Mouse (Mus musculus) bone marrow macrophage, adult 2 months (primary cell): ENCODE measurements around the gene Ccdc187.

ENCODE experiments used
- CTCF ChIP-seq: IDR thresholded peaks from 2 replicates; pipeline ENCODE4 v1.5.1; 2012; ENCODE audit warnings: low read depth, mild to moderate bottlenecking, low read length, moderate library complexity
- POLR2A ChIP-seq: IDR thresholded peaks from 2 replicates; pipeline ENCODE4 v1.6.1; 2012; ENCODE audit warnings: mild to moderate bottlenecking, low read depth, low read length, borderline replicate concordance

DNA sequence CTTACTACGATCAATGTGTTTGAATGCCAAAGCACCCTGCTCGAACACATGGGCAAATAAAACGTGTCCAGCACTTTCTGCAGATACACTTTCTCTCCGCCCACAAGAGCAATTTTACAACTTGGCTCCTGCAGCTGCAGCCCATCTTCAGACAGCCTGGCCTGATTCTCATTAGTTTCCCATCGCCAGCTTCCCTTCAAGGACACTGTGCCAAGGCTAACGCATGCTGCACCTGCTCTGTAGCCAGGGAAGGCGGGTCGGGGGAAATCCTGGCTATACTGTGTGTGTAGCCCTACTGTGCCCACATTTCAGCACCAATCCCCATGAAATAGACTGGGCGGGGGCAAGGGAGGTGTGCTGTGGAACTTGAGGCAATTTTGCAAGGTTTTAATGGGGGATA is 54.0 kb downstream of the Ccdc187 start:
- no peak for TF ChIP-seq CTCF
- no peak for TF ChIP-seq POLR2A
